Mouse (Mus musculus): ENCODE measurements around the gene Atp6v0a4. TPM values are rescaled to one million over a fixed set of nuclear protein-coding genes. Genes with fewer than 3 reads are reported as not detected.
A peak's percentile ranks its signal among the peaks of the same experiment; 100 is the strongest.

Atp6v0a4 gene
- polyA plus RNA-seq, 1 experiment from 2014 or later = 0.18 TPM

GRCm38 (mm10) chr6:38064621-38065020, 59.8 kb downstream of the Atp6v0a4 start:
- Histone ChIP-seq H3K4me3 (no peak overlapping the region), H3K4me2 (no peak overlapping the region), H3K27ac (no peak overlapping the region), H3K27me3 (no peaks in the 10 kb centered on the region), H3K36me3 (no peaks in the 10 kb centered on the region), H3K9ac (no peak overlapping the region), H3K9me3 (no peaks in the 10 kb centered on the region), H3K4me1 (replicated peaks) (peaks cover 10% of the 10 kb centered on the region)
- ATAC-seq (ENCODE audit: low FRiP score) = no peak
- 75% methylated on average over 2 of the region's 2 CpGs for WGBS

GRCm38 (mm10) chr6:38058805-38059204, 65.6 kb downstream of the Atp6v0a4 start:
- no peak overlapping the region for H3K27ac ChIP-seq
- no peaks in the 10 kb centered on the region for H3K9me3 ChIP-seq
- WGBS = 58% methylated on average over 5 of the region's 5 CpGs
- no peaks in the 10 kb centered on the region for H3K27me3 ChIP-seq
- no peak overlapping the region for H3K4me3 ChIP-seq
- no peak overlapping the region for H3K4me2 ChIP-seq
- ATAC-seq (ENCODE audit: low FRiP score) = no peak
- no peaks in the 10 kb centered on the region for H3K4me1 ChIP-seq (replicated peaks)
- no peaks in the 10 kb centered on the region for H3K36me3 ChIP-seq
- no peak overlapping the region for H3K9ac ChIP-seq

GRCm38 (mm10) chr6:38055471-38056330, 68.7 kb downstream of the Atp6v0a4 start:
- H3K9me3 ChIP-seq = no peaks in the 10 kb centered on the region
- H3K4me1 ChIP-seq (replicated peaks) = no peaks in the 10 kb centered on the region
- WGBS = 89% methylated on average over 15 of the region's 15 CpGs
- H3K9ac ChIP-seq = no peak overlapping the region
- no peak overlapping the region for H3K27ac ChIP-seq
- no peaks in the 10 kb centered on the region for H3K36me3 ChIP-seq
- no peak for ATAC-seq (ENCODE audit: low FRiP score)
- H3K4me2 ChIP-seq = no peak overlapping the region
- no peak overlapping the region for H3K4me3 ChIP-seq
- no peaks in the 10 kb centered on the region for H3K27me3 ChIP-seq

GRCm38 (mm10) chr6:38049601-38050000, 74.8 kb downstream of the Atp6v0a4 start:
- ATAC-seq (ENCODE audit: low FRiP score) = no peak
- Histone ChIP-seq H3K27ac (0 out of 2 replicates have a peak overlapping the region, but pooled peaks have one; percentile 32), H3K9ac (no peak overlapping the region), H3K4me1 (replicated peaks) (no peaks in the 10 kb centered on the region), H3K4me3 (no peak overlapping the region), H3K4me2 (no peak overlapping the region), H3K36me3 (no peaks in the 10 kb centered on the region), H3K9me3 (no peaks in the 10 kb centered on the region), H3K27me3 (no peaks in the 10 kb centered on the region)
- WGBS = 95% methylated on average over 6 of the region's 6 CpGs

- H3K4me1 ChIP-seq (replicated peaks) = no peaks in the 10 kb centered on the region
- H3K9ac ChIP-seq = no peak overlapping the region
- no peaks in the 10 kb centered on the region for H3K9me3 ChIP-seq
- no peak for ATAC-seq (ENCODE audit: low FRiP score)
- WGBS = 62% methylated on average over 6 of the region's 6 CpGs
- no peak overlapping the region for H3K4me3 ChIP-seq
- no peaks in the 10 kb centered on the region for H3K27me3 ChIP-seq
- H3K27ac ChIP-seq = 0 out of 2 replicates have a peak overlapping the region, but pooled peaks have one; percentile 32
- H3K4me2 ChIP-seq = no peak overlapping the region
- H3K36me3 ChIP-seq = no peaks in the 10 kb centered on the region
Measured at GRCm38 (mm10) chr6:38048800-38049561, 75.4 kb downstream of the Atp6v0a4 start.

- ATAC-seq (ENCODE audit: low FRiP score) = no peak
- Histone ChIP-seq H3K27ac (no peak overlapping the region), H3K4me3 (no peak overlapping the region), H3K4me2 (no peak overlapping the region), H3K36me3 (no peaks in the 10 kb centered on the region), H3K9me3 (no peaks in the 10 kb centered on the region), H3K27me3 (no peaks in the 10 kb centered on the region), H3K4me1 (replicated peaks) (no peaks in the 10 kb centered on the region), H3K9ac (no peak overlapping the region)
- WGBS = 81% methylated on average over 4 of the region's 4 CpGs
Measured at GRCm38 (mm10) chr6:38048003-38048402, 76.4 kb downstream of the Atp6v0a4 start.

- Histone ChIP-seq H3K4me1 (replicated peaks) (no peaks in the 10 kb centered on the region), H3K9ac (no peak within 1 kb of the TSS), H3K36me3 (no peaks in the 10 kb centered on the region), H3K4me3 (no peak within 1 kb of the TSS), H3K9me3 (no peaks in the 10 kb centered on the region), H3K27ac (no peak within 1 kb of the TSS), H3K4me2 (no peak within 1 kb of the TSS), H3K27me3 (no peaks in the 10 kb centered on the region)
- ATAC-seq (ENCODE audit: low FRiP score) = no peak
- 42% methylated on average over 6 of the region's 6 CpGs for WGBS
Measured at GRCm38 (mm10) chr6:38046838-38047237, 77.5 kb downstream of the Atp6v0a4 start, which contains the start of gene Svopl. Gene Svopl, minus strand, starts transcription at chr6:38046996.

- no peaks in the 10 kb centered on the region for H3K27me3 ChIP-seq
- H3K36me3 ChIP-seq = no peaks in the 10 kb centered on the region
- 67% methylated on average over 5 of the region's 5 CpGs for WGBS
- ATAC-seq (ENCODE audit: low FRiP score) = no peak
- no peak overlapping the region for H3K9ac ChIP-seq
- no peak overlapping the region for H3K4me2 ChIP-seq
- peaks cover 9% of the 10 kb centered on the region for H3K4me1 ChIP-seq (replicated peaks)
- no peak overlapping the region for H3K4me3 ChIP-seq
- H3K27ac ChIP-seq = no peak overlapping the region
- no peaks in the 10 kb centered on the region for H3K9me3 ChIP-seq
Measured at GRCm38 (mm10) chr6:38032801-38033566, 91.4 kb downstream of the Atp6v0a4 start.

GRCm38 (mm10) chr6:38031924-38032540, 92.4 kb downstream of the Atp6v0a4 start:
- H3K27me3 ChIP-seq = no peaks in the 10 kb centered on the region
- H3K27ac ChIP-seq = peak overlapping the region; percentile 6; the same call in 1 of the 2 replicates
- no peak overlapping the region for H3K4me2 ChIP-seq
- peaks cover 9% of the 10 kb centered on the region for H3K4me1 ChIP-seq (replicated peaks)
- no peaks in the 10 kb centered on the region for H3K9me3 ChIP-seq
- 63% methylated on average over 7 of the region's 7 CpGs for WGBS
- no peak overlapping the region for H3K9ac ChIP-seq
- H3K4me3 ChIP-seq = no peak overlapping the region
- ATAC-seq (ENCODE audit: low FRiP score) = no peak
- H3K36me3 ChIP-seq = no peaks in the 10 kb centered on the region

GRCm38 (mm10) chr6:38028205-38028604, 96.2 kb downstream of the Atp6v0a4 start:
- 65% methylated on average over 2 of the region's 2 CpGs for WGBS
- Histone ChIP-seq H3K4me3 (no peak overlapping the region), H3K4me1 (replicated peaks) (peaks cover 15% of the 10 kb centered on the region), H3K4me2 (no peak overlapping the region), H3K36me3 (no peaks in the 10 kb centered on the region), H3K27me3 (no peaks in the 10 kb centered on the region), H3K9ac (no peak overlapping the region), H3K9me3 (no peaks in the 10 kb centered on the region), H3K27ac (no peak overlapping the region)
- ATAC-seq (ENCODE audit: low FRiP score) = no peak

GRCm38 (mm10) chr6:38027771-38028170, 96.6 kb downstream of the Atp6v0a4 start:
- 61% methylated on average over 1 of the region's 1 CpGs for WGBS
- H3K4me3 ChIP-seq = no peak overlapping the region
- H3K9me3 ChIP-seq = no peaks in the 10 kb centered on the region
- peaks cover 15% of the 10 kb centered on the region for H3K4me1 ChIP-seq (replicated peaks)
- H3K27me3 ChIP-seq = no peaks in the 10 kb centered on the region
- no peak overlapping the region for H3K9ac ChIP-seq
- ATAC-seq (ENCODE audit: low FRiP score) = no peak
- no peaks in the 10 kb centered on the region for H3K36me3 ChIP-seq
- no peak overlapping the region for H3K27ac ChIP-seq
- H3K4me2 ChIP-seq = no peak overlapping the region

All from hindbrain, embryonic 13.5 days (tissue).